Mouse (Mus musculus) G1E (cell line): ENCODE measurements at regions not wholly inside any gene's neighbourhood (a gene's known extent, or its start where the extent isn't known, plus 50 kb on each side); places are given as distances from the start of the nearest gene placed in this dataset.

Experiments used
- CTCF ChIP-seq: IDR thresholded peaks from 2 replicates; pipeline ENCODE4 v1.5.1; 2012; ENCODE audit warnings: low read depth, low read length, inconsistent platforms, mixed read lengths
- GATA1 ChIP-seq: IDR thresholded peaks from 2 replicates; pipeline ENCODE4 v1.6.1; 2012; ENCODE audit warnings: borderline replicate concordance, low read length, inconsistent platforms, mixed read lengths
- GATA2 ChIP-seq: IDR thresholded peaks from 2 replicates; pipeline ENCODE4 v1.6.1; 2012; ENCODE audit warnings: low read depth, low read length, inconsistent platforms, borderline replicate concordance
- TAL1 ChIP-seq: conservative IDR thresholded peaks from 2 replicates; pipeline ENCODE4 v1.6.1; 2012; ENCODE audit warnings: low read depth, low read length, inconsistent platforms, mixed read lengths

GRCm38 (mm10) chr13:5735027-5735624, 126.2 kb upstream of the Klf6 start:
- TF ChIP-seq CTCF (no peak), TAL1 (no peak), GATA2 (no peak), GATA1 (no peak)
